Comparison of ENCODE assay signal across 9 mouse cellular contexts in genomic region chr4:126309211-126309921, GRCm38 (mm10). TPM values are rescaled to one million over a fixed set of nuclear protein-coding genes. Genes with fewer than 3 reads are reported as not detected.
DNase-seq lines count a peak whose midpoint lies in the region; ATAC-seq lines count a peak whose summit lies in the region.
"Had no signal": no experiment of that assay in that cellular context is flagged by ENCODE, and none has a peak within 500 bp of the region (broad histone marks: within the 10 kb centered on the region; RNA-seq: fewer than 3 reads in every experiment).

No protein-coding gene starts in this region.

- peak; percentile 19 for DNase-seq in adrenal gland, adult 2 months
- DNase-seq in adrenal gland, postnatal 14 days = no peak
- DNase-seq in retina, embryonic 14.5 days (ENCODE audit: low spot score) = peak; percentile 58
- DNase-seq in retina, postnatal 1 day = no peak
- no peak for DNase-seq in right cerebral cortex, adult 2 months (ENCODE audit: low spot score in 2 of 2)
- DNase-seq in left cerebral cortex, postnatal 36 days (ENCODE audit: low spot score in 2 of 2) = no peak

- ATAC-seq in hindbrain, embryonic 16.5 days = peak; percentile 72
- peak; percentile 45 for ATAC-seq in megakaryocyte-erythroid progenitor cell, adult 5-6 weeks (replicated peaks; ENCODE audit: low FRiP score, low TSS enrichment, poor library complexity, severe bottlenecking)

- H3K4me1 ChIP-seq in hindbrain, embryonic 16.5 days (ENCODE audit: control insufficient read depth, insufficient read depth, low read depth, low read length) = no peaks in the 10 kb centered on the region; the same call in 1 of the 2 replicates

- intact Hi-C loops in left cerebral cortex, postnatal 36 days (cut with DNase I) = loop anchor here (5.0 kb wide), 1 partner anchor 82 kb away; no protein-coding TSS in a partner anchor

- 17% methylated on average over 20 of the region's 20 CpGs for WGBS in hindbrain, embryonic 16.5 days

- no peak overlapping the region for H3K27ac ChIP-seq in hindbrain, embryonic 16.5 days (ENCODE audit: low read depth, low read length)

- no peaks in the 10 kb centered on the region for H3K9me3 ChIP-seq in hindbrain, embryonic 16.5 days (ENCODE audit: control insufficient read depth, low read length)

- H3K4me3 ChIP-seq in hindbrain, embryonic 16.5 days (ENCODE audit: low read length) = peak overlapping the region; percentile 34

- H3K9ac ChIP-seq in hindbrain, embryonic 16.5 days (ENCODE audit: low read depth, low read length) = peak overlapping the region; percentile 33

- no peaks in the 10 kb centered on the region for H3K27me3 ChIP-seq in hindbrain, embryonic 16.5 days (replicated peaks; ENCODE audit: control insufficient read depth, insufficient read depth, low read length)

- peak overlapping the region; percentile 56 for H3K4me2 ChIP-seq in hindbrain, embryonic 16.5 days (ENCODE audit: low read length)

- no peaks in the 10 kb centered on the region for H3K36me3 ChIP-seq in hindbrain, embryonic 16.5 days (ENCODE audit: control insufficient read depth, insufficient read depth, low read length)

RNA-seq across cellular contexts. Expression of gene Adprhl2, which starts 12.1 kb away (rescaled TPM):
- total RNA-seq in adrenal gland, adult 2 months (2021) = 10 to 100 TPM; 26.2 to 34.9 TPM
- 45.8 and 46.5 TPM in 2 replicates for polyA plus RNA-seq in adrenal gland, adult 2 months (2012; rRNA removed)
- 27.3 and 34.9 TPM in 2 replicates for total RNA-seq in adrenal gland, postnatal 14 days (2021)
- 83.1 and 84.1 TPM in 2 replicates for polyA plus RNA-seq in hindbrain, embryonic 16.5 days (2015; fragmentation: Nextera tagmentation; extraction: Ambion mirVana)
- total RNA-seq in megakaryocyte-erythroid progenitor cell, adult 5-6 weeks (2014; fragmentation: Nextera tagmentation) = 30.8 and 33.7 TPM in 2 replicates
- 22.9 and 28.5 TPM in 2 replicates for total RNA-seq in megakaryocyte-erythroid progenitor cell, adult 5-6 weeks (2017)
- total RNA-seq in left cerebral cortex, postnatal 36 days (2021) = 10 to 100 TPM; 25.2 to 28.0 TPM

RNA-seq across cellular contexts. Expression of gene Tekt2, which starts 16.1 kb away (rescaled TPM):
- 1 to 10 TPM; 3.2 to 3.3 TPM for total RNA-seq in adrenal gland, adult 2 months (2021)
- polyA plus RNA-seq in adrenal gland, adult 2 months (2012; rRNA removed) = 2.9 and 4.8 TPM in 2 replicates
- total RNA-seq in adrenal gland, postnatal 14 days (2021) = 2.4 and 3.3 TPM in 2 replicates
- polyA plus RNA-seq in hindbrain, embryonic 16.5 days (2015; fragmentation: Nextera tagmentation; extraction: Ambion mirVana) = 11.8 and 13.5 TPM in 2 replicates
- not detected in 2 replicates for total RNA-seq in megakaryocyte-erythroid progenitor cell, adult 5-6 weeks (2014; fragmentation: Nextera tagmentation)
- not detected in 2 replicates for total RNA-seq in megakaryocyte-erythroid progenitor cell, adult 5-6 weeks (2017)
- 1 to 10 TPM; 1.1 to 2.2 TPM for total RNA-seq in left cerebral cortex, postnatal 36 days (2021)
- total RNA-seq: neutrophil, adult 5-6 weeks had no signal

RNA-seq across cellular contexts. Expression of gene Col8a2, which starts 22.8 kb away (rescaled TPM):
- total RNA-seq in adrenal gland, adult 2 months (2021) = 1 to 10 TPM; 1.4 to 6.1 TPM
- 1.9 TPM in 2 replicates for polyA plus RNA-seq in adrenal gland, adult 2 months (2012; rRNA removed)
- total RNA-seq in adrenal gland, postnatal 14 days (2021) = 2.9 and 3.1 TPM in 2 replicates
- polyA plus RNA-seq in hindbrain, embryonic 16.5 days (2015; fragmentation: Nextera tagmentation; extraction: Ambion mirVana) = 5.8 and 6.8 TPM in 2 replicates
- total RNA-seq in megakaryocyte-erythroid progenitor cell, adult 5-6 weeks (2014; fragmentation: Nextera tagmentation) = not detected in 2 replicates
- not detected in 2 replicates for total RNA-seq in megakaryocyte-erythroid progenitor cell, adult 5-6 weeks (2017)
- 1 to 10 TPM; 1.6 to 1.7 TPM for total RNA-seq in left cerebral cortex, postnatal 36 days (2021)
- total RNA-seq: neutrophil, adult 5-6 weeks had no signal

RNA-seq across cellular contexts. Expression of gene Trappc3, which starts 47.2 kb away (rescaled TPM):
- total RNA-seq in adrenal gland, adult 2 months (2021) = 100 to 1,000 TPM in 1 of 2 experiments, 10 to 100 TPM in 1; 85.8 to 103 TPM
- polyA plus RNA-seq in adrenal gland, adult 2 months (2012; rRNA removed) = 16.2 and 16.5 TPM in 2 replicates
- total RNA-seq in adrenal gland, postnatal 14 days (2021) = 70.8 and 75.6 TPM in 2 replicates
- polyA plus RNA-seq in hindbrain, embryonic 16.5 days (2015; fragmentation: Nextera tagmentation; extraction: Ambion mirVana) = 179 and 199 TPM in 2 replicates
- 40.1 and 43.2 TPM in 2 replicates for total RNA-seq in megakaryocyte-erythroid progenitor cell, adult 5-6 weeks (2014; fragmentation: Nextera tagmentation)
- total RNA-seq in megakaryocyte-erythroid progenitor cell, adult 5-6 weeks (2017) = 55.9 and 81.1 TPM in 2 replicates
- total RNA-seq in left cerebral cortex, postnatal 36 days (2021) = 10 to 100 TPM; 75.7 to 90.0 TPM

RNA-seq across cellular contexts. Expression of gene Map7d1, which starts 53.2 kb away (rescaled TPM):
- total RNA-seq in adrenal gland, adult 2 months (2021) = 10 to 100 TPM; 55.4 to 68.7 TPM
- 98.3 and 98.7 TPM in 2 replicates for polyA plus RNA-seq in adrenal gland, adult 2 months (2012; rRNA removed)
- 53.4 and 67.3 TPM in 2 replicates for total RNA-seq in adrenal gland, postnatal 14 days (2021)
- 59.8 and 71.7 TPM in 2 replicates for polyA plus RNA-seq in hindbrain, embryonic 16.5 days (2015; fragmentation: Nextera tagmentation; extraction: Ambion mirVana)
- 6.4 and 8.0 TPM in 2 replicates for total RNA-seq in megakaryocyte-erythroid progenitor cell, adult 5-6 weeks (2014; fragmentation: Nextera tagmentation)
- 13.2 and 14.5 TPM in 2 replicates for total RNA-seq in megakaryocyte-erythroid progenitor cell, adult 5-6 weeks (2017)
- 100 to 1,000 TPM; 288 TPM for total RNA-seq in left cerebral cortex, postnatal 36 days (2021)

Comparison
In these comparisons a context has a peak if more than half of its experiments do, and no peak if none do; other contexts are left out.
1. DNase-seq: peak in adrenal gland, adult 2 months (single experiment) and retina, embryonic 14.5 days (single experiment); none in adrenal gland, postnatal 14 days (single experiment), retina, postnatal 1 day (single experiment), right cerebral cortex, adult 2 months (0 of 2) and left cerebral cortex, postnatal 36 days (0 of 2).